Mouse (Mus musculus) midbrain, embryonic 12.5 days (tissue): ENCODE measurements around the gene Smyd4. TPM values are rescaled to one million over a fixed set of nuclear protein-coding genes. Genes with fewer than 3 reads are reported as not detected.

Experiments used
- ATAC-seq: fragments of 200-750 bp; cut with Nextera tagmentation; 2 replicates; pipeline ENCODE4 v1.8.0; 2017; ENCODE audit warnings: low read depth, moderate TSS enrichment, moderate library complexity; ENCODE audit not compliant: low FRiP score
- H3K27ac ChIP-seq: fragments of 300-500 bp; sonication (generic); replicated peaks from 2 replicates; pipeline ENCODE4 v1.5.1; 2016; ENCODE audit warnings: mild to moderate bottlenecking
- H3K27me3 ChIP-seq: fragments of 300-500 bp; sonication (generic); 2 replicates; pipeline ENCODE4 v1.6.1; 2016; ENCODE audit warnings: mild to moderate bottlenecking
- H3K36me3 ChIP-seq: fragments of 300-500 bp; sonication (generic); 2 replicates; pipeline ENCODE4 v1.6.1; 2016
- H3K4me1 ChIP-seq: fragments of 300-500 bp; sonication (generic); 2 replicates; pipeline ENCODE4 v1.6.1; 2016
- H3K4me2 ChIP-seq: fragments of 300-500 bp; sonication (generic); replicated peaks from 2 replicates; pipeline ENCODE4 v1.6.1; 2016; ENCODE audit warnings: mild to moderate bottlenecking, moderate library complexity
- H3K4me3 ChIP-seq: fragments of 300-500 bp; sonication (generic); 2 replicates; pipeline ENCODE4 v1.5.1; 2016; ENCODE audit warnings: mild to moderate bottlenecking
- H3K9ac ChIP-seq: fragments of 300-500 bp; sonication (generic); replicated peaks from 2 replicates; pipeline ENCODE4 v1.6.1; 2016; ENCODE audit warnings: mild to moderate bottlenecking, moderate library complexity
- H3K9me3 ChIP-seq: fragments of 300-500 bp; sonication (generic); 2 replicates; pipeline ENCODE4 v1.6.1; 2016; ENCODE audit warnings: mild to moderate bottlenecking
- WGBS: fragments of 180-500 bp; shearing (Covaris S2); methylation state at CpG from one replicate; pipeline ENCODE4 v1.1.7; 2016; 5-methylcytosine and 5-hydroxymethylcytosine counted together
- polyA plus RNA-seq: library from polyadenylated mRNA; unstranded; fragments of >200 nt; fragmentation: Nextera tagmentation; extraction: Ambion mirVana; gene quantifications from 2 replicates; pipeline ENCODE4 v1.2.1, GENCODE M21; 2016

The Smyd4 gene
- polyA plus RNA-seq, 1 experiment from 2014 or later: 16.3 TPM

DNA sequence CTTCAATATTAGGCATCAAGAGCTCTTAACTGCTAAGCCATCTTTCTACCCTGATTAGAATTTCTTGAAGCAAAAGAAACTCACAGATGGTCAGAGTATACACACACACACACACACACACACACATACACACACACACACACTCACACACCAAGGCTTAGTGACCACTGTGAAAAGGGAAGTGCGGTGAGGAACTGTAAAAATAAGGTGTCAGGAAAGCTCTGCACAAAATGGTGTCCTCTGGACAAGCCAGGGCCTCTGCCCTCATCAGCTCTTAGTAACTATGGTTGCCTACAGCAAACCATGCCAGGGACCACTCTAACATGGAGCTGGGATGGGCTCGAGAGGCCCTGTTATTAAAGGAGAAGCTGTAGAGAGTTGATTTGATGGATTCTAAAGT is 23.8 kb upstream of the Smyd4 start:
- ATAC-seq: no peak
- Histone ChIP-seq H3K27ac (no peak overlapping the region), H3K4me2 (no peak overlapping the region), H3K27me3 (no peaks in the 10 kb centered on the region), H3K36me3 (peaks cover 20% of the 10 kb centered on the region), H3K4me1 (0 out of 2 replicates have a peak, but pooled peaks cover 3% of the 10 kb centered on the region), H3K9ac (no peak overlapping the region), H3K4me3 (no peak overlapping the region), H3K9me3 (no peaks in the 10 kb centered on the region)
- WGBS: 96% methylated on average over 2 of the region's 2 CpGs

DNA sequence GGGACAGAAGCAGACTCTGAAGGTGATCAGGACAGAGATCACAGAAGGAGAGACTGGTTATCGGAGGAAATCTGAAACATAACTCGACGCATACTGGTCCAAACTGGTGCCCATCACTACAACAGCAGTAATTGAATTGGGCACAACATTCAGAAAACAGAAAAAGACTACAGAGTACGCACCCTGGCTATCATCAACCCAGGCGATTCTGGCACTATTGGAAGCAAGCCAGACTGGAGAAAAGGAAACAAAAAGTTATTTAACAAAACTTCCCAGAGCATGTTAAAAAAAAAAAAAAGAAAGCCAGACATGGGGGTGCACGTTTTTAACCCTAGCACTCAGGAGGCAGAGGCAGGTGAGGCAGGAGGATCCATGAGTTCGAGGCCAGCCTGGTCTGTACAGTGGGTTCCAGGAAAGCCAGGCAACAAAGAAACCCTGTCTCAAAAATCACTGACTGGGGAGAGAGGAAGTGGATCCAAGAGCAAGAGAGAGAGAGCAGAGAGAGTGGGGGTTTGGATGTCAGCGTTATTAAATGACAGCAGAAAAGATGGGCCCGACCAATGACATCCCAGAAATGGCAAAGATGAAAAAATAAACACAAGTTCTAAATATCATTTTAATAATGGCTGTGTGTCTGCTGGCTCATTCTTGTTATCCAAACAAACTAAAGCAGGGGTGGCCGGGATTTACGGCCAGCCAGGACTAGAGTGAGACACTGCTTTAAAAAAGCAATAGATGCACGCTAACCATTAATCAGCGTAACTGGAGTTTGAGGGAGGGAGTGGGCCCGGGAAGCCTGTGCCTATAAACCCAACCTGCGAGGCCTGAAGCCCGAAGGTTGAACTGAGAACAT is 22.9 kb upstream of the Smyd4 start:
- WGBS: 90% methylated on average over 16 of the region's 16 CpGs
- no peak overlapping the region for H3K9ac ChIP-seq
- no peak overlapping the region for H3K4me3 ChIP-seq
- no peak for ATAC-seq
- no peaks in the 10 kb centered on the region for H3K27me3 ChIP-seq
- H3K4me1 ChIP-seq: 0 out of 2 replicates have a peak, but pooled peaks cover 3% of the 10 kb centered on the region
- H3K9me3 ChIP-seq: no peaks in the 10 kb centered on the region
- H3K36me3 ChIP-seq: peaks cover 20% of the 10 kb centered on the region
- H3K27ac ChIP-seq: no peak overlapping the region
- no peak overlapping the region for H3K4me2 ChIP-seq

DNA sequence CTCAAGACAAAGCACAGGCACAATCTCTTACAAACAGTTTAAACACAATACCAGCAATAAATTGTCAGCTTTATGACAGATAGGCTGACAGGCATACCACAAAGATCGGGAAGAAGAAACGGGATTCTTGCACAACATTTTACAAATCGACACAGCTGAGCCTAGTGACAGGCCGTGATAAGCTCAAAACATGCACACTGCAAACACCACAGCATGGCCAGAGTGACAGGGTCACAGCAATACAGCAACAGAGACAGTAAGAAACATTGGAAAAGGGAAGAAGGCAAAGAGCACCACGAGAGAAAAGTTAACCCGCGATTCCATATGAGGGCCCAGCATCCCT is 22.3 kb upstream of the Smyd4 start:
- no peaks in the 10 kb centered on the region for H3K27me3 ChIP-seq
- no peak for ATAC-seq
- WGBS: 92% methylated on average over 7 of the region's 7 CpGs
- no peaks in the 10 kb centered on the region for H3K9me3 ChIP-seq
- H3K36me3 ChIP-seq: peaks cover 20% of the 10 kb centered on the region
- no peak overlapping the region for H3K9ac ChIP-seq
- H3K4me1 ChIP-seq: 0 out of 2 replicates have a peak, but pooled peaks cover 3% of the 10 kb centered on the region
- H3K27ac ChIP-seq: no peak overlapping the region
- H3K4me3 ChIP-seq: no peak overlapping the region
- no peak overlapping the region for H3K4me2 ChIP-seq

DNA sequence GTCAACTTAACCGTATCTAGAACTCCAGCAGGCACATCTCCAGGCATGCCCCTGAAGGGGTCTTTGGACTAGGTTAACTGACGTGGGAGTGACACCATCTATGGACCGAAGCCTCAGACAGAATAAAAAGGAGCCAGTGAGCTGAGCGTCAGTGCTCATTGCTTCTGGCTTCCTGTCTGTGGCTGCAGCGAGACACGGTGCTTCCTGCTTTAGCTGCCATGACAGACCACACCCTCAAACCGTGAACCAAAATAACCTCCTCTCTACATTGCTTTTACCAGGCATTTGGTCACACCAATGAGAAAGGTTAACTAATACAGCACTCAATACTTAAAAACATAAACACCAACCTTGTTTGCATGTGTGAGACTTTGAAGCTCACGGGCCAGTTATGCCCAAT is 11.6 kb upstream of the Smyd4 start:
- ATAC-seq: no peak
- Histone ChIP-seq H3K27me3 (no peaks in the 10 kb centered on the region), H3K27ac (no peak overlapping the region), H3K4me2 (no peak overlapping the region), H3K4me1 (no peaks in the 10 kb centered on the region), H3K4me3 (no peak overlapping the region), H3K9me3 (no peaks in the 10 kb centered on the region), H3K9ac (no peak overlapping the region), H3K36me3 (peaks cover 46% of the 10 kb centered on the region)
- 86% methylated on average over 8 of the region's 8 CpGs for WGBS

DNA sequence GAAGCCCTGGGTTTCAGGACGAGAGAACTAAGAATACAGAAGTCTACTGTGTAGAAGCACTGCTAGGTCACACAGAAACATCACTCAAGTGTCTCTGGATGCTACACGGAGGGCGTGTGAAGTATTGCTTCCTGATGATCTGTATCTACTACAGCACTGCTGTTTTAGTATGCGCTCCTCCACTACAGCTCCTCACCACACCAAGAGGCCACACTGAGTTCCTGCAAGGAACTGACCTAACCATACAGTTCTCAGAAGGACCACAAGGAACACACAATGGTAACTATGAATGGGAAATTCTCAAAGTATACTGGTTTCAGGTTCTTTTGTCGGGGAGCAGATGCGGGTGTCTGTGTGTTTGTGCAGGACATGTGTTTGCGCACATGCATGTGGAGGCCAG is 11.0 kb upstream of the Smyd4 start:
- Histone ChIP-seq H3K4me1 (no peaks in the 10 kb centered on the region), H3K9ac (no peak overlapping the region), H3K36me3 (peaks cover 46% of the 10 kb centered on the region), H3K27ac (no peak overlapping the region), H3K4me2 (no peak overlapping the region), H3K27me3 (no peaks in the 10 kb centered on the region), H3K9me3 (no peaks in the 10 kb centered on the region), H3K4me3 (no peak overlapping the region)
- ATAC-seq: no peak
- WGBS: 94% methylated on average over 7 of the region's 7 CpGs

DNA sequence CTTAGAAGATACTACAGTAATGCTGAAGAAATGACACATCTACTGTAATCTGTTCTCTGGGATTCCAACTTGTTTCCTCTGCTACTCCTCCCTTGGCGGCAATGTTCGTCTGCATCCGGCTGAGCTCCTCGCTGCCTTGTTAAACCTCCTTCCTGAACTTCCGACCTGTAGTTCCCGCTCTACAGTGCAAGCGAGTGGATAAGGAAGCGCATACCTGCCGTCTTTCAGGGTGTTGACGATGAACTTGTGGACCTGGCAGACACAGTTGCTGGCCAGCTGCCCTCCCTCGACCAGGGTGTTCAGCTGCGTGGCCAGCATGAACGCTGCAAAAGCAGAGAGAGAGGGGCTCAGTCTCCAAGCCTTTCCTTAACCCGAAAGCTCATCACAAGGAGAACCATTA is 8.2 kb upstream of the Smyd4 start:
- WGBS: 91% methylated on average over 14 of the region's 14 CpGs
- Histone ChIP-seq H3K9ac (no peak overlapping the region), H3K36me3 (peaks cover 46% of the 10 kb centered on the region), H3K27me3 (no peaks in the 10 kb centered on the region), H3K4me2 (no peak overlapping the region), H3K4me1 (no peaks in the 10 kb centered on the region), H3K27ac (0 out of 2 replicates have a peak overlapping the region, but pooled peaks have one; percentile 10), H3K4me3 (no peak overlapping the region), H3K9me3 (no peaks in the 10 kb centered on the region)
- no peak for ATAC-seq

DNA sequence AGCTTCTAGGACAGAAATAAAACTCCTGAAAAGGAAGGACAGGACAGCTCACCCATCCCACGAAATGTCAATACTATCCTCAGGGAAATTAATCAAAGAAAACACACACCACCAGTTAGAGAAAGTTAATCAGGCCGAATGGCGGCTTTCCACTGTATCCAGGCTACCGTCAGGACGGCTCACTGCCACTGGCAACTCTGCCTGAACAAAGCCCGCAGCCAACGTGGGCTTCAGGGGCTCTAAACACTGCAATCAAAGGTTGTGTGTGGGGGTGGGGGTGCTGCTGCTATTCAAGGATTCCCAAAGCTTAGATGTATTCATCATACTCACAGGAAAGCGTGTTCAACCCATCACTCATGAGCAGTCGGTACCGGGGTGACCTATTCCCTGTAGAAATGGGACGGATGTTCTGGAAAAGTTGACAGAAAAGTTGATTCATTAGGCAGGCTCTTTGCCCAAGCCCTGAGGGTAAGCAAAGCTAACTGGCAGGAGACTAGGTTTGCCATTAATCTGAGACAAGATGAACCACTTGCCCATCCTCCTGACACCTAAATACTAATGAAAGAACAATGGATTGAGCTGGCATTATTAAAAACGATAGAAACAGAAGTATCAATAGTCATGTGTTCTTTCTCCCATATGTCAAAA is 7.4 kb upstream of the Smyd4 start:
- Histone ChIP-seq H3K27me3 (no peaks in the 10 kb centered on the region), H3K4me1 (no peaks in the 10 kb centered on the region), H3K9ac (no peak overlapping the region), H3K4me3 (no peak overlapping the region), H3K4me2 (no peak overlapping the region), H3K36me3 (peaks cover 46% of the 10 kb centered on the region), H3K9me3 (no peaks in the 10 kb centered on the region), H3K27ac (no peak overlapping the region)
- 83% methylated on average over 12 of the region's 12 CpGs for WGBS
- ATAC-seq: no peak

DNA sequence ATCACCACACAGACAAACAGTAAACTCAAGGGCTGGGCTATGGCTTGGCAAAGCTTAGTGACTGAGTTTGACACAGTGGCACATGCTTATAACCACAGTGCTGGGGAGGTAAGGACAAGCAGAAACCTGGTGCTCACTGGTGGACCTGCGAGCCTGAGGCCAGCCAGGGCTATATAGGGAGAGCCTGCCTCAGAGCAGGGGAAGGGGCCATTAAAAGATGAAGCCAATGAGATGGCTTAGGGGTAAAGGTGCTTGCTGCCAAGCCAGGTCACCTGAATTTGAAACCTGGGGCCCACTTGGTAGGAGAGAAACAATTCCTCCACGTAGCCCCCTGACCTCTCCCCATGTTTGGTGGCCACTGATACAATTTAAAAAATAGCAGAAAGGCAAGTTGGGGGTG is 5.1 kb upstream of the Smyd4 start:
- no peak overlapping the region for H3K4me3 ChIP-seq
- H3K9me3 ChIP-seq: no peaks in the 10 kb centered on the region
- peaks cover 15% of the 10 kb centered on the region for H3K4me1 ChIP-seq
- H3K27me3 ChIP-seq: no peaks in the 10 kb centered on the region
- peaks cover 26% of the 10 kb centered on the region for H3K36me3 ChIP-seq
- no peak overlapping the region for H3K4me2 ChIP-seq
- 96% methylated on average over 2 of the region's 2 CpGs for WGBS
- H3K9ac ChIP-seq: no peak overlapping the region
- ATAC-seq: no peak
- no peak overlapping the region for H3K27ac ChIP-seq

DNA sequence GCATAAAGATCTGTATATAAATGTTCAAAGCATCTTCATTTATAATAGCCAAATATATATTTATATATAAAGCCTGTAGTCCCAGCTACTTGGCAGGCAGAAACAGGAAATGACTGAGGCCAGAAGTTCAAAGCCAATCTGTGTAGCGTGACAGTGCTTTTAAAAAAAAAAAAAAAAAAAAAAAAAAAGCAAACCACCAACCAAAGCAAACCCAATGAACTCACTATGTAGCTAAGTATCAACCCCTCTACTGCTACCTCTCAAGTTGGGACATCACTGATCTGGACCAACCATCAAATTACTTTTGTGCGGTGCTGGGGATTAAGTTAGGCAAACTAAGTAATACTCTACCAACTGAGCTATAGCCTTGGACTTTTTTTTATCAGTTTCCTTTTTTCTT is 4.1 kb upstream of the Smyd4 start:
- H3K36me3 ChIP-seq: peaks cover 15% of the 10 kb centered on the region
- H3K4me1 ChIP-seq: peaks cover 20% of the 10 kb centered on the region
- no peaks in the 10 kb centered on the region for H3K27me3 ChIP-seq
- no peaks in the 10 kb centered on the region for H3K9me3 ChIP-seq
- no peak overlapping the region for H3K9ac ChIP-seq
- no peak overlapping the region for H3K4me2 ChIP-seq
- WGBS: 91% methylated on average over 2 of the region's 2 CpGs
- H3K27ac ChIP-seq: no peak overlapping the region
- no peak for ATAC-seq
- H3K4me3 ChIP-seq: no peak overlapping the region

DNA sequence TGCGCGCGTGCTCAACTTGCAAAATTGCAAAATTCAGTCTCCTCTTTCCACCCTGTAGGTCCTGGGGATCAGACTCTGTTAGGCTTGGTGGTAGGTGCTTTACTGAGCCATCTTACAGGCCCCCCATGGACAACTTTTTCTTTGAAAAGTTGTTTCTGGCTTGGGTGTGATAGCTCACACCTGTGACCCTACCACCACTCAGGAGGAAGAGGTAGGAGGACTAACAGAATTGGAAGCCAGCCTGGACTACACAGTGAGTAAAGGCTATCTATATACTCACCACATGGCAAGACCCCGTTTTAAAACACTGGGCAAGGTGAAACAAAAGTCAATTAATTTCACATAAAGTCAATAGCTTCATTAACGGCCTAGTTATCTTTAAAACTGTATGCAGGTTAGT is 3.5 kb upstream of the Smyd4 start:
- WGBS: 96% methylated on average over 5 of the region's 5 CpGs
- peaks cover 12% of the 10 kb centered on the region for H3K36me3 ChIP-seq
- H3K9me3 ChIP-seq: no peaks in the 10 kb centered on the region

DNA sequence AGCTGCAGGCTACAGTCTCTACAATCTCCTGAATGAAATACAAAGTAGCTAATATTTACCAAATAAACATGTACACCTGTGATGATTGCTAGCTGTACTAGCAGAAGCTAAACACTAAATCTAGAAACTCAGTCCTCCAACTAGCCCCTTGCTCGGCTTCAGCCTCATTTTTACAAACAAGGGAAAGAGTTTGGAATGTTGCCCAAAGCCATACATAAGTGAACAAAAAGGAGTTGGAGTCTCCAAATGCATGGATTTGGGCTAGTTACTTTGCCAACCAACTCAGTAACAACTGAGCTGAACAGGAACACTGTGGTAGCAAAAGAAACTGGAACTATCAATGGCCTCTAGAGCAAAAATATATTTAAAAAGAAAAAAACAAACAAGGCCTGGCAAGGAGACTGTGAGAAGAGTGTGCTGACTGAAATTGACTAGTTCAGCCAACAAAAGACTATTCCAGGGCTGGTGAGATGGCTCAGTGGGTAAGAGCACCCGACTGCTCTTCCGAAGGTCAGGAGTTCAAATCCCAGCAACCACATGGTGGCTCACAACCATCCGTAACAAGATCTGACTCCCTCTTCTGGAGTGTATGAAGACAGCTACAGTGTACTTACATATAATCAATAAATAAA is 1.6 kb upstream of the Smyd4 start:
- Histone ChIP-seq H3K4me2 (peak overlapping the region; percentile 95), H3K4me1 (peaks cover 20% of the 10 kb centered on the region), H3K27me3 (no peaks in the 10 kb centered on the region), H3K9me3 (no peaks in the 10 kb centered on the region), H3K27ac (no peak overlapping the region), H3K36me3 (no peaks in the 10 kb centered on the region), H3K4me3 (no peak overlapping the region), H3K9ac (no peak overlapping the region)
- ATAC-seq: no peak
- WGBS: 68% methylated on average over 4 of the region's 4 CpGs

More for the DNA sequence above, 3.5 kb upstream of the Smyd4 start:
- no peak for ATAC-seq
- Histone ChIP-seq H3K9ac (no peak overlapping the region), H3K27ac (no peak overlapping the region), H3K4me3 (no peak overlapping the region), H3K4me2 (no peak overlapping the region), H3K27me3 (no peaks in the 10 kb centered on the region), H3K4me1 (peaks cover 20% of the 10 kb centered on the region)

DNA sequence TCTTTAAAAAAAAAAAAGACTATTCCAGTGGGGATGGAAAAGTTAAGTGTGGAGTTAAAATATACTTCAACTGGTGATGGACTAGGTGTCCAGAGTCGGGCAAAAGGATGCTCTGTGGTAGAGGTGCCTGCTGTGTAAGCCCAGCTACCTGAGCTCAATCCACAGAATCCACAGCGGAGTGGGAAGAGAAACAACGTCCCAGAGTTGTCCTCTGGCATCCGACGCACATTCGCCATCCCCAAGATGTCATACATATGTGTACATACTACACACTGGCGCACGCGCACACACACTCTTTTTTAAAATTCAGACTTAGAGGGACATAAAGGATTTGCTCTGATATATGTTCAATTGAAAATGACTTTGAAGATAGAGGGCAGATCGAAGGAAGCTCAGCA is 1.0 kb upstream of the Smyd4 start:
- Histone ChIP-seq H3K9ac (peak overlapping the region; percentile 75), H3K9me3 (no peaks in the 10 kb centered on the region), H3K4me3 (peak overlapping the region; percentile 75), H3K36me3 (no peaks in the 10 kb centered on the region), H3K27ac (no peak overlapping the region), H3K4me2 (peak overlapping the region; percentile 95), H3K4me1 (peaks cover 20% of the 10 kb centered on the region), H3K27me3 (no peaks in the 10 kb centered on the region)
- no peak for ATAC-seq
- WGBS: 49% methylated on average over 10 of the region's 10 CpGs
